Mouse (Mus musculus) kidney, postnatal 36 days (tissue): ENCODE data around the gene Fhl1.

ENCODE experiments used
- DNase-seq, 2 experiments: peaks; one replicate each; pipeline ENCODE4 v3.0.0; 2021 to 2022; ENCODE audit warnings: mixed read lengths in 2 of 2

Fhl1 gene

GRCm38 (mm10) chrX:56753317-56754289 is 22.0 kb downstream of the Fhl1 start:
- no peak for DNase-seq

- peak; percentile 51 to 63 for DNase-seq
These were observed 24.1 kb downstream of the Fhl1 start for GRCm38 (mm10) chrX:56755646-56756045.

- DNase-seq: no peak
These were observed 24.8 kb downstream of the Fhl1 start for GRCm38 (mm10) chrX:56756352-56756751.

GRCm38 (mm10) chrX:56760257-56760760 is 28.7 kb downstream of the Fhl1 start:
- no peak for DNase-seq

GRCm38 (mm10) chrX:56769838-56770237 is 38.3 kb downstream of the Fhl1 start:
- DNase-seq: peak; percentile 46 to 74

- DNase-seq: no peak
These were observed 40.2 kb downstream of the Fhl1 start for GRCm38 (mm10) chrX:56771751-56772150.

GRCm38 (mm10) chrX:56773329-56773728 is 41.7 kb downstream of the Fhl1 start:
- DNase-seq: no peak

GRCm38 (mm10) chrX:56786281-56787061 is 54.9 kb downstream of the Fhl1 start:
- peak; percentile 46 to 51 for DNase-seq

- peak in 1 of 2 experiments; percentile 42 for DNase-seq
These were observed 55.9 kb downstream of the Fhl1 start for GRCm38 (mm10) chrX:56787486-56787885.

GRCm38 (mm10) chrX:56790591-56790990 is 59.0 kb downstream of the Fhl1 start:
- no peak for DNase-seq

- peak; percentile 52 to 78 for DNase-seq
These were observed 59.7 kb downstream of the Fhl1 start for GRCm38 (mm10) chrX:56791268-56791667.

GRCm38 (mm10) chrX:56821765-56822603 is 90.4 kb downstream of the Fhl1 start, which contains the start of gene Map7d3:
TSS of gene Map7d3 (minus strand) at chrX:56822326.
- DNase-seq: peak; percentile 8 to 27

GRCm38 (mm10) chrX:56827492-56827891 is 95.9 kb downstream of the Fhl1 start:
- no peak for DNase-seq

- DNase-seq: no peak
These were observed 104.3 kb downstream of the Fhl1 start for GRCm38 (mm10) chrX:56835842-56836241.

GRCm38 (mm10) chrX:56839369-56839768 is 107.8 kb downstream of the Fhl1 start:
- DNase-seq: peak; percentile 38 to 41

- DNase-seq: no peak
These were observed 109.7 kb downstream of the Fhl1 start for GRCm38 (mm10) chrX:56841255-56841654.
